Mouse (Mus musculus): ENCODE results near the gene Akap6. TPM values are rescaled to one million over a fixed set of nuclear protein-coding genes. Genes with fewer than 3 reads are reported as not detected.

Gene Akap6
- polyA plus RNA-seq, 1 experiment from 2014 or later: 7.9 TPM

GRCm38 (mm10) chr12:52934989-52935388 lies 235.8 kb downstream of the Akap6 start:
- no peak for ATAC-seq (ENCODE audit: low read depth)
- Histone ChIP-seq H3K36me3 (ENCODE audit: control insufficient read depth, insufficient read depth, low read length) (no peaks in the 10 kb centered on the region), H3K27ac (replicated peaks; ENCODE audit: low read depth, low read length) (no peak overlapping the region), H3K4me2 (ENCODE audit: low read depth, low read length) (no peak overlapping the region), H3K9ac (ENCODE audit: low read depth, low read length) (no peak overlapping the region), H3K9me3 (ENCODE audit: control insufficient read depth, low read length) (no peaks in the 10 kb centered on the region), H3K4me3 (ENCODE audit: low read depth, low read length) (no peak overlapping the region), H3K4me1 (ENCODE audit: control insufficient read depth, insufficient read depth, low read length) (no peaks in the 10 kb centered on the region), H3K27me3 (replicated peaks; ENCODE audit: control insufficient read depth, insufficient read depth, low read length) (no peaks in the 10 kb centered on the region)
- DNase-seq (ENCODE audit: low spot score): no peak
- WGBS: 97% methylated on average over 3 of the region's 3 CpGs

- Histone ChIP-seq H3K4me1 (ENCODE audit: control insufficient read depth, insufficient read depth, low read length) (no peaks in the 10 kb centered on the region), H3K4me2 (ENCODE audit: low read depth, low read length) (no peak overlapping the region), H3K4me3 (ENCODE audit: low read depth, low read length) (no peak overlapping the region), H3K27me3 (replicated peaks; ENCODE audit: control insufficient read depth, insufficient read depth, low read length) (no peaks in the 10 kb centered on the region), H3K27ac (replicated peaks; ENCODE audit: low read depth, low read length) (no peak overlapping the region), H3K9ac (ENCODE audit: low read depth, low read length) (no peak overlapping the region), H3K36me3 (ENCODE audit: control insufficient read depth, insufficient read depth, low read length) (no peaks in the 10 kb centered on the region), H3K9me3 (ENCODE audit: control insufficient read depth, low read length) (no peaks in the 10 kb centered on the region)
- 64% methylated on average over 5 of the region's 5 CpGs for WGBS
- DNase-seq (ENCODE audit: low spot score): no peak
- no peak for ATAC-seq (ENCODE audit: low read depth)
These were observed 239.6 kb downstream of the Akap6 start for GRCm38 (mm10) chr12:52938786-52939185.

GRCm38 (mm10) chr12:52939324-52939946 lies 240.3 kb downstream of the Akap6 start:
- H3K27me3 ChIP-seq (replicated peaks; ENCODE audit: control insufficient read depth, insufficient read depth, low read length): no peaks in the 10 kb centered on the region
- 51% methylated on average over 15 of the region's 15 CpGs for WGBS
- ATAC-seq (ENCODE audit: low read depth): no peak
- no peaks in the 10 kb centered on the region for H3K4me1 ChIP-seq (ENCODE audit: control insufficient read depth, insufficient read depth, low read length)
- DNase-seq (ENCODE audit: low spot score): no peak
- H3K4me2 ChIP-seq (ENCODE audit: low read depth, low read length): no peak overlapping the region
- H3K27ac ChIP-seq (replicated peaks; ENCODE audit: low read depth, low read length): no peak overlapping the region
- no peaks in the 10 kb centered on the region for H3K9me3 ChIP-seq (ENCODE audit: control insufficient read depth, low read length)
- H3K36me3 ChIP-seq (ENCODE audit: control insufficient read depth, insufficient read depth, low read length): no peaks in the 10 kb centered on the region
- H3K9ac ChIP-seq (ENCODE audit: low read depth, low read length): no peak overlapping the region
- no peak overlapping the region for H3K4me3 ChIP-seq (ENCODE audit: low read depth, low read length)

GRCm38 (mm10) chr12:52941941-52942340 lies 242.8 kb downstream of the Akap6 start:
- no peak for DNase-seq (ENCODE audit: low spot score)
- no peaks in the 10 kb centered on the region for H3K4me1 ChIP-seq (ENCODE audit: control insufficient read depth, insufficient read depth, low read length)
- H3K4me2 ChIP-seq (ENCODE audit: low read depth, low read length): no peak overlapping the region
- no peak overlapping the region for H3K9ac ChIP-seq (ENCODE audit: low read depth, low read length)
- 73% methylated on average over 4 of the region's 4 CpGs for WGBS
- H3K9me3 ChIP-seq (ENCODE audit: control insufficient read depth, low read length): no peaks in the 10 kb centered on the region
- H3K27ac ChIP-seq (replicated peaks; ENCODE audit: low read depth, low read length): no peak overlapping the region
- no peaks in the 10 kb centered on the region for H3K27me3 ChIP-seq (replicated peaks; ENCODE audit: control insufficient read depth, insufficient read depth, low read length)
- no peaks in the 10 kb centered on the region for H3K36me3 ChIP-seq (ENCODE audit: control insufficient read depth, insufficient read depth, low read length)
- H3K4me3 ChIP-seq (ENCODE audit: low read depth, low read length): no peak overlapping the region
- no peak for ATAC-seq (ENCODE audit: low read depth)

- no peaks in the 10 kb centered on the region for H3K27me3 ChIP-seq (replicated peaks; ENCODE audit: control insufficient read depth, insufficient read depth, low read length)
- no peak overlapping the region for H3K4me3 ChIP-seq (ENCODE audit: low read depth, low read length)
- no peaks in the 10 kb centered on the region for H3K36me3 ChIP-seq (ENCODE audit: control insufficient read depth, insufficient read depth, low read length)
- no peak overlapping the region for H3K27ac ChIP-seq (replicated peaks; ENCODE audit: low read depth, low read length)
- H3K9ac ChIP-seq (ENCODE audit: low read depth, low read length): no peak overlapping the region
- no peaks in the 10 kb centered on the region for H3K9me3 ChIP-seq (ENCODE audit: control insufficient read depth, low read length)
- ATAC-seq (ENCODE audit: low read depth) (no peak), DNase-seq (ENCODE audit: low spot score) (no peak)
- H3K4me2 ChIP-seq (ENCODE audit: low read depth, low read length): no peak overlapping the region
- WGBS: 68% methylated on average over 7 of the region's 7 CpGs
- H3K4me1 ChIP-seq (ENCODE audit: control insufficient read depth, insufficient read depth, low read length): no peaks in the 10 kb centered on the region
These were observed 245.1 kb downstream of the Akap6 start for GRCm38 (mm10) chr12:52944274-52944673.

GRCm38 (mm10) chr12:52944949-52945348 lies 245.8 kb downstream of the Akap6 start:
- DNase-seq (ENCODE audit: low spot score) (no peak), ATAC-seq (ENCODE audit: low read depth) (no peak)
- H3K4me1 ChIP-seq (ENCODE audit: control insufficient read depth, insufficient read depth, low read length): no peaks in the 10 kb centered on the region
- 86% methylated on average over 2 of the region's 2 CpGs for WGBS
- H3K27me3 ChIP-seq (replicated peaks; ENCODE audit: control insufficient read depth, insufficient read depth, low read length): no peaks in the 10 kb centered on the region
- no peak overlapping the region for H3K4me2 ChIP-seq (ENCODE audit: low read depth, low read length)
- no peak overlapping the region for H3K27ac ChIP-seq (replicated peaks; ENCODE audit: low read depth, low read length)
- no peaks in the 10 kb centered on the region for H3K9me3 ChIP-seq (ENCODE audit: control insufficient read depth, low read length)
- H3K36me3 ChIP-seq (ENCODE audit: control insufficient read depth, insufficient read depth, low read length): no peaks in the 10 kb centered on the region
- no peak overlapping the region for H3K4me3 ChIP-seq (ENCODE audit: low read depth, low read length)
- H3K9ac ChIP-seq (ENCODE audit: low read depth, low read length): no peak overlapping the region

- Histone ChIP-seq H3K4me3 (ENCODE audit: low read depth, low read length) (no peak overlapping the region), H3K9me3 (ENCODE audit: control insufficient read depth, low read length) (no peaks in the 10 kb centered on the region), H3K27me3 (replicated peaks; ENCODE audit: control insufficient read depth, insufficient read depth, low read length) (no peaks in the 10 kb centered on the region), H3K9ac (ENCODE audit: low read depth, low read length) (no peak overlapping the region), H3K36me3 (ENCODE audit: control insufficient read depth, insufficient read depth, low read length) (no peaks in the 10 kb centered on the region), H3K4me2 (ENCODE audit: low read depth, low read length) (no peak overlapping the region), H3K27ac (replicated peaks; ENCODE audit: low read depth, low read length) (no peak overlapping the region), H3K4me1 (ENCODE audit: control insufficient read depth, insufficient read depth, low read length) (no peaks in the 10 kb centered on the region)
- DNase-seq (ENCODE audit: low spot score) (no peak), ATAC-seq (ENCODE audit: low read depth) (no peak)
- WGBS: 65% methylated on average over 4 of the region's 4 CpGs
These were observed 251.5 kb downstream of the Akap6 start for GRCm38 (mm10) chr12:52950660-52951059.

GRCm38 (mm10) chr12:52957587-52957986 lies 258.4 kb downstream of the Akap6 start:
- 78% methylated on average over 3 of the region's 3 CpGs for WGBS

GRCm38 (mm10) chr12:52957994-52958393 lies 258.8 kb downstream of the Akap6 start:
- Histone ChIP-seq H3K36me3 (ENCODE audit: control insufficient read depth, insufficient read depth, low read length) (no peaks in the 10 kb centered on the region), H3K4me2 (ENCODE audit: low read depth, low read length) (no peak overlapping the region), H3K4me1 (ENCODE audit: control insufficient read depth, insufficient read depth, low read length) (no peaks in the 10 kb centered on the region), H3K9ac (ENCODE audit: low read depth, low read length) (no peak overlapping the region), H3K9me3 (ENCODE audit: control insufficient read depth, low read length) (no peaks in the 10 kb centered on the region), H3K27me3 (replicated peaks; ENCODE audit: control insufficient read depth, insufficient read depth, low read length) (no peaks in the 10 kb centered on the region), H3K4me3 (ENCODE audit: low read depth, low read length) (no peak overlapping the region), H3K27ac (replicated peaks; ENCODE audit: low read depth, low read length) (no peak overlapping the region)
- ATAC-seq (ENCODE audit: low read depth) (no peak), DNase-seq (ENCODE audit: low spot score) (no peak)
- WGBS: 46% methylated on average over 3 of the region's 3 CpGs

More at GRCm38 (mm10) chr12:52957587-52957986, 258.4 kb downstream of the Akap6 start:
- no peak for ATAC-seq (ENCODE audit: low read depth)
- H3K36me3 ChIP-seq (ENCODE audit: control insufficient read depth, insufficient read depth, low read length): no peaks in the 10 kb centered on the region
- H3K9me3 ChIP-seq (ENCODE audit: control insufficient read depth, low read length): no peaks in the 10 kb centered on the region
- DNase-seq (ENCODE audit: low spot score): no peak
- H3K4me1 ChIP-seq (ENCODE audit: control insufficient read depth, insufficient read depth, low read length): no peaks in the 10 kb centered on the region
- no peak overlapping the region for H3K4me2 ChIP-seq (ENCODE audit: low read depth, low read length)
- no peak overlapping the region for H3K27ac ChIP-seq (replicated peaks; ENCODE audit: low read depth, low read length)
- H3K9ac ChIP-seq (ENCODE audit: low read depth, low read length): no peak overlapping the region
- no peak overlapping the region for H3K4me3 ChIP-seq (ENCODE audit: low read depth, low read length)
- no peaks in the 10 kb centered on the region for H3K27me3 ChIP-seq (replicated peaks; ENCODE audit: control insufficient read depth, insufficient read depth, low read length)

Data from embryonic facial prominence, embryonic 14.5 days (tissue).